Mouse (Mus musculus): ENCODE measurements around the gene Cldn34c1.
"Not testable (repeated sequence)": the region's sequence is repeated elsewhere in the genome, so short reads cannot be mapped to it uniquely, and the experiment has no call there.

The Cldn34c1 gene

GRCm38 (mm10) chrX:123103291-123104260, at the start of gene Cldn34c1:
Gene Cldn34c1, plus strand, starts transcription at chrX:123103495.
- peak; percentile 83 to 91 for DNase-seq

- DNase-seq = no peak
Observed at GRCm38 (mm10) chrX:123087441-123087840, 15.9 kb upstream of the Cldn34c1 start.

- peak in 1 of 2 experiments; percentile 3 for DNase-seq
Observed at GRCm38 (mm10) chrX:123102806-123103205, 489 bp upstream of the Cldn34c1 start.

GRCm38 (mm10) chrX:123104692-123105091, 1.4 kb downstream of the Cldn34c1 start:
- DNase-seq = not testable (repeated sequence)

- DNase-seq = not testable (repeated sequence)
Observed at GRCm38 (mm10) chrX:123222381-123222780, 119.1 kb downstream of the Cldn34c1 start, which contains the start of gene Srsx. Gene Srsx, minus strand, starts transcription at chrX:123222481.

Measured in kidney, postnatal 25 days (tissue).